Mouse (Mus musculus) erythroblast, embryonic 14.5 days (primary cell): ENCODE measurements around the gene Adad2. TPM values are rescaled to one million over a fixed set of nuclear protein-coding genes. Genes with fewer than 3 reads are reported as not detected.
A peak's percentile ranks its signal among the peaks of the same experiment; 100 is the strongest.

Experiments
- H3K27me3 ChIP-seq: 2 replicates; pipeline ENCODE4 v1.6.1; 2012; ENCODE audit warnings: inconsistent platforms; ENCODE audit not compliant: control insufficient read depth
- H3K36me3 ChIP-seq: 2 replicates; pipeline ENCODE4 v1.6.1; 2012; ENCODE audit warnings: mild to moderate bottlenecking, inconsistent platforms; ENCODE audit not compliant: control insufficient read depth
- H3K4me1 ChIP-seq: 2 replicates; pipeline ENCODE4 v1.6.1; 2012; ENCODE audit warnings: inconsistent platforms; ENCODE audit not compliant: control insufficient read depth
- H3K4me3 ChIP-seq: replicated peaks from 2 replicates; pipeline ENCODE3; 2012; ENCODE audit warnings: moderate library complexity, mild to moderate bottlenecking, inconsistent platforms
- H3K9me3 ChIP-seq: 2 replicates; pipeline ENCODE4 v1.6.1; 2012; ENCODE audit warnings: low read length, inconsistent platforms, mixed read lengths; ENCODE audit not compliant: control insufficient read depth
- GATA1 ChIP-seq: IDR thresholded peaks from 2 replicates; pipeline ENCODE4 v1.6.1; 2012; ENCODE audit warnings: low read length, inconsistent platforms, mixed read lengths
- TAL1 ChIP-seq: IDR thresholded peaks from 3 replicates; pipeline ENCODE4 v1.6.1; 2012; ENCODE audit warnings: low read length, inconsistent platforms, mixed read lengths
- polyA plus RNA-seq: library from polyadenylated mRNA; stranded (reverse); fragments of >175 nt; gene quantifications from 2 replicates; pipeline ENCODE4 v1.2.3, GENCODE M21; 2012

The Adad2 gene
- polyA plus RNA-seq, 1 experiment, result not detected

DNA sequence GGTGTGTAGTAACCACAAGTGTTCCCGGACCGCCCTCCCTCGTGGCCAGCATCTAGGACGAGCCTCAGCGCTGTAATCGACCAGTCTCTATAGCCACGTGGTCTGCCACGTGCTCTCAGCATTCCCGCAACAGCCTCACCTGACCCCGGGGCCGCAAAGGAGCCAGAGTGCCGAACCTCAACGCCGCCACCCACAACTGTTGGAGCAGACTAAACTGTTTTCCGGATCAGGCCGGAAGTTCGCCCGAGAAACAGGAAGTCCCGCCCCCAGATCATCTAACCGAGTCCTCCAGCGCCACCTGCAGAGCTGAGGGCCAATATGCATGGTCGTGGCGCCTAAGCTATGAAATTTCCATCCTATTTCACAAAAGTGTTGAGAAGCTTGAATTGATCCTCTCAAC is 7.6 kb upstream of the Adad2 start, which contains the start of gene Taf1c:
Gene Taf1c, minus strand, starts transcription at position 227 of the 400 bp plus-strand sequence.
- H3K9me3 ChIP-seq, result peaks cover 7% of the 10 kb centered on the region
- H3K36me3 ChIP-seq, result peaks cover 34% of the 10 kb centered on the region
- no peak for TF ChIP-seq GATA1
- no peak for TF ChIP-seq TAL1
- H3K27me3 ChIP-seq, result no peaks in the 10 kb centered on the region
- H3K4me3 ChIP-seq, result peak within 1 kb of the TSS; percentile 76
- H3K4me1 ChIP-seq, result peaks cover 22% of the 10 kb centered on the region

DNA sequence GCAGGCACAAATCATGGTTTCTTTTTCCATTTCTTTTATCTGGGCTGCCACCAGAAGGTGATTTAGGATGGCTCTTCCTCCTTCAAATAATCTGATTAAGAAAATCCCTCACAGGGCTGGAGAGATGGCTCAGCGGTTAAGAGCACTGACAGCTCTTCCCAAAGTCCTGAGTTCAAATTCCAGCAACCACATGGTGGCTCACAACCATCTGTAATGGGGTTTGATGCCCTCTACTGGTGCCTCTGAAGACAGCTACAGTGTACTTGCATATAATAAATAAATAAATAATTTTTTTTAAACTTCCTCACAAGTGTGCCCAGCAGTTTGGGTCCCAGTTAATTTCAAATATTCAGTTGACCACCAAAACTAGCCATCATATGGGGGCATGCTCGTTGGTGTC is 6.3 kb upstream of the Adad2 start:
- peaks cover 22% of the 10 kb centered on the region for H3K4me1 ChIP-seq
- H3K9me3 ChIP-seq, result peaks cover 7% of the 10 kb centered on the region
- H3K36me3 ChIP-seq, result peaks cover 21% of the 10 kb centered on the region
- H3K27me3 ChIP-seq, result no peaks in the 10 kb centered on the region
- TF ChIP-seq TAL1 (no peak), GATA1 (no peak)
- no peak overlapping the region for H3K4me3 ChIP-seq

DNA sequence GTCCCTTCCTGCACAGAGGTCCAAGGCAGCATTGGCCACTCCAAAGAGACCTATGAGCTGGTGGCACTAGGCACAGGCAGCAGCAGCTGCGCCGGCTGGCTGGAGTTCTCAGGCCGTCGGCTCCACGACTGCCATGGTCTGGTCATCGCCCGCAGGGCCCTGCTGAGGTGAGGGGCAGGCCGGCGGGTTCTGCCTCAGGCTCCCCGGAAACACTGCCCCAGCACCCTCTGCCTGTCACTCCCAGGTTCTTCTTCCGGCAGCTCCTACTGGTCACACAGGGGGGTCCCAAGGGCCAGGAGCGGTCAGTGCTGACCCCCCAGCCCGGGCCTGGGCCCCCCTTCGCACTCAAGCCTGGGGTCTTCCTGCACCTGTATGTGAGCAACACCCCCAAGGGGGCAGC is 2.5 kb downstream of the Adad2 start:
- Histone ChIP-seq H3K9me3 (no peaks in the 10 kb centered on the region), H3K4me1 (no peaks in the 10 kb centered on the region), H3K4me3 (no peak overlapping the region), H3K36me3 (no peaks in the 10 kb centered on the region), H3K27me3 (no peaks in the 10 kb centered on the region; the same call in 1 of the 2 replicates)
- TF ChIP-seq GATA1, result no peak
- TF ChIP-seq TAL1, result no peak

DNA sequence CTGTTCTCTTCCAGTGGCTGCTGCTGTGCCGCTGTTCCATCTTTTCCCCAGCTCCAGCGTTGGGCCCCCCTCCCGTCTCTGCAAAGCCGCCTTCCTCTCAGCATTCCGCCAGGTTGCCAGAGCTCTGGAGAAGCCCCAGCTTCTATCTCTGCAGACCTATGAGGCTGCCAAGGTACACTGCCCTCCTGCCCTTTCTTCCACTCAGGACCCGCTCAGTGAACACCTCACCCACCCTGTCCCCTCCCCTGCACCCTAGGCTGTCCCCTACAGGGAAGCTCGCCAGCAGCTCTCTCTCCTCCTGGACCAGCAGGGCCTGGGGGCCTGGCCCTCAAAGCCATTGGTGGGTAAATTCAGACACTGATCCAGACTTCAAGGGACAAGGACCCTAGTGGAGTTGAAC is 3.8 kb downstream of the Adad2 start:
- H3K9me3 ChIP-seq, result no peaks in the 10 kb centered on the region
- no peaks in the 10 kb centered on the region; the same call in 1 of the 2 replicates for H3K27me3 ChIP-seq
- no peak overlapping the region for H3K4me3 ChIP-seq
- no peaks in the 10 kb centered on the region for H3K36me3 ChIP-seq
- no peak for TF ChIP-seq GATA1
- no peak for TF ChIP-seq TAL1
- no peaks in the 10 kb centered on the region for H3K4me1 ChIP-seq

DNA sequence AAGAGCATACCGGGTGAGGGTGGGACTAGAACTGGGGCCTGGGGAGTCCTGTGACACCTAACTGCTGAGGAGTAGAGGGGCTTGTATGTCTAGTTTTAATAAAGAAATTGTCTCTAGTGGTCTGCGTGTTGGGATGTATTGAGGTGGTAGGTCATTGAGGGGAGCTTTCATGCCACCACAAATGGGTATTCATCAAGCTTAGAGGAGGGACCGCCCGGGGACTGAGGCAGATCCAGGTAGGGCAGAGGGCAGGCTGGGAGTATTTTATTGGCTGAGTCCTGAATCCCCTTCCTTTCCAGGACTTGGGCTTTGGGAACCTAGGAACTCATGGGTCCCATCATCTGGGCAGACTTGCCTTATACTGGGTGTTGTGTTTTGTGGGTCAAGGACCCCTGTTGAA is 4.3 kb downstream of the Adad2 start:
- Histone ChIP-seq H3K4me3 (no peak overlapping the region), H3K27me3 (no peaks in the 10 kb centered on the region; the same call in 1 of the 2 replicates)
- TF ChIP-seq TAL1 (no peak), GATA1 (no peak)

DNA sequence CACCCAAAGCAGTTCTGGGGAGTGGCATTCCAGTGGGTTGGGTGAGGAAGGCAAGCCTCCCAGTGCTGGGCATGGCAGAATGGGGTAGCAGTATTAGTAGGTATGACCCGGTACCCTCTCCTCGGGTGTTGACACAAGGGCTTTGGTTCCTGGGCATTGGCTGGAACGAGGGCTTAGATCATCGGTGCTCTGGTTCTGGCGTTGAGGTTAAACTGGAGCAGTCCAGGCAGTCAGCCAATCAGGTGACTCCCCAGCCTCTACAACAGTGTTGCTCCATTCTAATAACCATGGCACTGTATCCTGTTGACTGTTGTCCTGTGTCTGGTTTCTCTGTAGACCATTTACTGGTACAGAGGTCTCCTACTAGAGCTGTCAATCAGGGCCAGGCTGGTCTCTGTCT is 5.0 kb downstream of the Adad2 start:
- TF ChIP-seq GATA1 (no peak), TAL1 (no peak)
- Histone ChIP-seq H3K36me3 (no peaks in the 10 kb centered on the region), H3K4me3 (no peak overlapping the region), H3K9me3 (no peaks in the 10 kb centered on the region), H3K4me1 (no peaks in the 10 kb centered on the region), H3K27me3 (no peaks in the 10 kb centered on the region; the same call in 1 of the 2 replicates)

More for the DNA sequence above, 4.3 kb downstream of the Adad2 start:
- Histone ChIP-seq H3K36me3 (no peaks in the 10 kb centered on the region), H3K4me1 (no peaks in the 10 kb centered on the region), H3K9me3 (no peaks in the 10 kb centered on the region)

DNA sequence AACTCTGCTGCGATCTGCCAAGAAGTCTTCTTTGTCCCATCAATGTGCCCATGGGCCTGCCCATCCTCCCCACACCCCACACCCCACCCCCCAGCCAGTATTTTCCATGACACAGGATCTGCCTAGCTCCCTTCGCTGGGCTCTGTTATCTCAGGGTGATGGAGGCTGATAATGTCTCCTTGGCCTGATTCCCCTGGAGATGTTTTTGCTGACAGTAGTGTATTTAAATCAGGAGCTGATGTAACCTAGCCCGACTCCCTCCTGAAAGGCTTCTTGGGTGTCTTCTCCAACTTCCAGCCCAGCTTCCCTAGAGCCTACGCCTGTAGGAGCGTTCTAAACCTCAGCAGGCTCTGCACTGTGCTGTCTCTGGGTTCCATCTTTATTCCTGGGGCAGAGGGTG is 6.3 kb downstream of the Adad2 start:
- H3K36me3 ChIP-seq, result no peaks in the 10 kb centered on the region
- no peaks in the 10 kb centered on the region for H3K27me3 ChIP-seq
- no peaks in the 10 kb centered on the region for H3K4me1 ChIP-seq
- H3K9me3 ChIP-seq, result no peaks in the 10 kb centered on the region
- no peak overlapping the region for H3K4me3 ChIP-seq
- no peak for TF ChIP-seq GATA1

DNA sequence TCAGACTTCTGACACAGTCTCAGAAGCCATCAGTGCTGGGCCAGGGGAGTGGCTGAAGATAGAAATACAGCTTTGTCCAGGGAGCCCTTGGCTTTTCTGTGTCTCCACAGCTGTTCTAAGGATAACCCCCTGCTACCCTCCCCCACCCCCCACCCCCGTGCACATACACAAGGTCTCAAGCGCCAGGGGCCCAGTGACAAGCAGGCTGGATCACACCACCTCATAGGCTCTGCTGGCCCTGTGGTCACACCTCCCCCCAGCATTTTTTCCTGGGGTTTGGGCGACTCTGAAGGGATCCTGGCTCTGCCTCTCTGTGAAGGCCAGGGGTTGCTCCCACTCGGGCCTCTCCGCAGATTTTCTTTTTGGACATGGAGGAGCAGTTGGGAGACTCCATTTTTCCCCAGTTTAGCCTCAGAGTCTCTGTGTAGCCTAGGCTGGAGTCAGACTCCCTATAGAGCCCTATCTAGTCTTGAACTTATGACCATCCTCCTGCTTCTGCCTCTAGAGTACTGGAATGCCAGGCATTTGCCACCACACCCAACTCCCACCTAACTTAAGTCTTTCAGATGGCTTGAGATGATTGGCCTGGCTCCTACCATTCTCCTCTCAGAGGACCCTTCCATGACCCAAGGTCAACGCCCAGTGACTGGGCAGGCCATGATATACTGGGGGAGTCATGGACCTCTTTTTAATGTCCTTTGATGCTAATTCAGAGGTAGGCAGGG is 7.7 kb downstream of the Adad2 start:
- no peaks in the 10 kb centered on the region for H3K36me3 ChIP-seq
- no peaks in the 10 kb centered on the region for H3K4me1 ChIP-seq
- no peaks in the 10 kb centered on the region for H3K9me3 ChIP-seq
- H3K27me3 ChIP-seq, result no peaks in the 10 kb centered on the region
- TF ChIP-seq GATA1 (no peak), TAL1 (no peak)
- H3K4me3 ChIP-seq, result no peak overlapping the region

DNA sequence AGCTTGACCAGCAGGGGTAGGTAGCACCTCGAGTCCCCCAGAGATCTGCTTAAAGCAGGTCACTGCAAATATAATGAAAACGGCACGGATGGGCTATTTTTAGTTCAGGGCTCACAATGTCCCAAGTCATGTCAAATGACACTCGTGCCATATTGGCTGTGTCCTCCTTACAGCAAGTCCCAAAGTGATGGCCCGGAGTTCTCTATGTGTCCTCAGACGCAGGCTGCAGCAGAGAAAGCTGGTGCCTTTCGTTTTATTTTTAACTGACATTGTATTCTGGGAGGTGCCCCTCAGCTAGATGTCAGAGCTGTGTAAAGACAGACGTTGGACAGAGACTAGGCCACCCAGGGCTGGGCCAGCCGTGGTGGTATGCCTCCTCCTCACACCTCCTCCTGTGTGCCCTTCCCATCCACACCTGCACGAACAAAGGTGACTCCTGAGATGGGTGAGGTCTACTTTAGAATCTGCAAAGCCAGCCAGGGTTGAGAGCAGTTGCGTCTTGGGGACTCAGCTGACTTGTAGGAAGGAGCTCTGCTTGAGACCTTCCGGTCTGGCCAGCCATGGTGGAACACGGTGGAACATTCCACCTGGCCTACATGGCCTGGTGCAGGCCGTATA is 8.4 kb downstream of the Adad2 start:
- Histone ChIP-seq H3K4me3 (no peak overlapping the region), H3K4me1 (no peaks in the 10 kb centered on the region), H3K36me3 (no peaks in the 10 kb centered on the region), H3K9me3 (no peaks in the 10 kb centered on the region), H3K27me3 (no peaks in the 10 kb centered on the region)
- no peak for TF ChIP-seq TAL1

DNA sequence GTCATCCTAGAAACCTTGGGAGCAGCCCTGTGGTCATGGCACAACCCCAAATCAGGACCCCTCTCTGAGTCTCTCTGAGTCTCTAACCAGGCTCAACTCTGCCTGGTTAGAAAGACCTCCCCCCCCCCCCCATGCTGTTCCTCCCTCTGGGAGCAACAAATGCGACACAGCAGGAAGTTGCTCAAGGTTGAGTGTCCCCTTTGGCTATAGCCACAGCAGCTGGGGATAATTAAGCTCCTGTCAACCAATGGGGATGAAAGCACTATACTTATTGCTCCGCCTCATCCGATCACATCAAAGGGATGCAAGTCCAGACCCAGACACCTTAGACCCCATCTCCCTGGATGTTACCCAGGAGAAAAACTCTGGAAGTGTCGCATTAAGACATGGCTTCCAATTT is 10.0 kb downstream of the Adad2 start:
- Histone ChIP-seq H3K36me3 (no peaks in the 10 kb centered on the region), H3K4me1 (peaks cover 5% of the 10 kb centered on the region), H3K9me3 (no peaks in the 10 kb centered on the region), H3K27me3 (no peaks in the 10 kb centered on the region), H3K4me3 (no peak overlapping the region)
- TF ChIP-seq GATA1, result no peak
- TF ChIP-seq TAL1, result no peak
